Mouse (Mus musculus): ENCODE data around the gene Tcap. TPM values are rescaled to one million over a fixed set of nuclear protein-coding genes. Genes with fewer than 3 reads are reported as not detected.

Tcap gene
- polyA plus RNA-seq, 3 experiments from 2014 or later, result not detected

DNA sequence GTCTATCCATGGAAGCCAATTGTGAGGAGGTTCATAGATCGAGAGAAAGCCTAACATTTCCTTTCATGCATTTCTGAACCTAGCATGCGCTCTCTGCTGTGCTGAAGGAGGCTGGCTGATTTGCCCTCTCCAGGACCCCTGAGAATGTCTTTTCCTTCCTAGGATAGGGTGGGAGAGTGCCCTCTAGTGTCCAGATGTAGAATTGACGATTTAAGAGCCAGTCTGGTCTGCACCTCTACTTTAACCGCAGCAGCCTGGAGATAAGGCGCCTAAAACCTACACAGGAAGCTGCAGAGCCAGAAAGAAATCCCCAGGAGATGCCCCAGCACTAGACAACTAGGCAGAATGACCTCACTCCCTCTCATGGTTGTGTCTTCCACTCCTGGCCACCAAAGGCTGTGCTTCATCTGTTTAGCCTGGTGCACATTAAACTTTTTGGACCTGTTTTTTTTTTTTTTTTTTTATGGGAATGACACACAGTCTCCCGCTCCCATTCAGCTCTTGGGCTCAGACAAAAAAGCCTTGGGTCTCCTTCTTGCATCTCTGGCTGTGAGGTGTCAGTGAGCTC, 27.8 kb upstream of the Tcap start:
- ATAC-seq, result peak; percentile 48

DNA sequence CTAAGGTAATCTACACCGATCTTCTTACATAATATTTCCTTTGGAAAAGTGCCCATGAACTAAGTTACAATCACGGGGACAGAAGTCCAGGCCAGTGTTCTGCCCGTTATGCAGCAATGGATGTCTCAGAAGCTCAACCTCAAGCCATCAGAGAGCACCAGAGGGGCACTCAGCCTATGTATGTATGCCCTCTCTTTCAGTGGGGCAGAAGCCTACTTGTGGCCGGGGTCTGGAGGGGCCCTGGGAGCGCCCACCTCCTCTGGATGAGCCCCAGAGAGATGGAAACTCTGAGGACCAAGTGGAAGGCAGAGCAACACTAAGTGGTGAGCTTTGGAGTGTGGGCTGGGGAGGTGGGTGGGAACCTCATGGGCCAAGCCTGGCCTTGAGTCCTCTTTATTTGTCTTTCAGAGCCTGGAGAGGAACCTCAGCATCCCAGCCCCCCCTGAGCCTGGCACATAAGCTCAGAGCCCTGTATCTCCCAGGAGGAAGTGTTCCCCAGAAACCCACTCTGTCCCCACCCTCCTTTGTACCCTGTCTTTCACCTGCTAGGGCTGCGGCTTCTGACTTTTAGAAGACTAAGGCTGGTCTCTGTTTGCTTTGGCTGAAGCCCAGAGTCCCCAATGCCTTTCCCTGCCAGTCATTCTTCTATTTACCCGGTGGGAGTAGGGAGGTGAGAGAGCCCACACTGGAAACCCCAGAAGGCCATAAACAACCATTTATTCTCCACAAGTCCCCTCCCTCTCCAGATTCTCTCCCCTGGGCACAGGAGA, 26.8 kb upstream of the Tcap start:
- no peak for ATAC-seq

DNA sequence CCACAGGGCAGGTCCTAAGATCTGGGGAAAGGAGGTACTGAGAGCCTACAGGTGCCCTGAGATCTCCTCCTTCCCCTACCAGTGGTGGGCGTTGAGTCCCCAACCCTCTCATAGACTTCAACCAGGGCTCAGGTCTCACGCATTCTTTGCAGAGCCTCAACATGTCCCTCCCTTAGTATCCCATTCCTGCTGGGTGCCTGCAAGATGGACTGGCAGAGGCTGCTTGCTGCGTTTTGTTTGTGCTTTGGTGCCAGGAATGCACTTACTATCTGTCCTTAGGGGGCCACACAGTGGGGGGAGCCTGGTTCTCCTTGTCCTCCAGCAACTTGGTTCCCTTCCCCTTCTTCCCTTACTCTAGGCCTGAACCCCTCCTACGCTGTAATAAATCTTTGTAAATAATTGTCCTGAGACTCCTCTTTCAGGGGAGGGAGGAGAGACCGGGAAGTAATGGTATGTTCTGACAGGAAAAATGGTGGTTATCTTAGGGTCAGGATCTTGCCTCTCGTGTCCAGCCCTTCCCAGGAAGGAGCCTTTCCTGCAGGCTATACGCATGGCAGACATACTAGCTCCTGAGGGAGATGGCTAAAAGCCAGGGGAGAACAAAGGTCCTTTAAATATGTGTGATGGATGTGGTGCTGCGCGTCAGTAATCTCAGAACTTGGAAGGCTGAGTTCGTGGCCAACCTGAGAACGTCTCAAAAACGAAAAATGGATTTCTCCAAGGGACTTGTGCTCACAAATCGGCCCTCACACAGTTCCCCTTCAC, 26.0 kb upstream of the Tcap start:
- ATAC-seq, result peak; percentile 37

DNA sequence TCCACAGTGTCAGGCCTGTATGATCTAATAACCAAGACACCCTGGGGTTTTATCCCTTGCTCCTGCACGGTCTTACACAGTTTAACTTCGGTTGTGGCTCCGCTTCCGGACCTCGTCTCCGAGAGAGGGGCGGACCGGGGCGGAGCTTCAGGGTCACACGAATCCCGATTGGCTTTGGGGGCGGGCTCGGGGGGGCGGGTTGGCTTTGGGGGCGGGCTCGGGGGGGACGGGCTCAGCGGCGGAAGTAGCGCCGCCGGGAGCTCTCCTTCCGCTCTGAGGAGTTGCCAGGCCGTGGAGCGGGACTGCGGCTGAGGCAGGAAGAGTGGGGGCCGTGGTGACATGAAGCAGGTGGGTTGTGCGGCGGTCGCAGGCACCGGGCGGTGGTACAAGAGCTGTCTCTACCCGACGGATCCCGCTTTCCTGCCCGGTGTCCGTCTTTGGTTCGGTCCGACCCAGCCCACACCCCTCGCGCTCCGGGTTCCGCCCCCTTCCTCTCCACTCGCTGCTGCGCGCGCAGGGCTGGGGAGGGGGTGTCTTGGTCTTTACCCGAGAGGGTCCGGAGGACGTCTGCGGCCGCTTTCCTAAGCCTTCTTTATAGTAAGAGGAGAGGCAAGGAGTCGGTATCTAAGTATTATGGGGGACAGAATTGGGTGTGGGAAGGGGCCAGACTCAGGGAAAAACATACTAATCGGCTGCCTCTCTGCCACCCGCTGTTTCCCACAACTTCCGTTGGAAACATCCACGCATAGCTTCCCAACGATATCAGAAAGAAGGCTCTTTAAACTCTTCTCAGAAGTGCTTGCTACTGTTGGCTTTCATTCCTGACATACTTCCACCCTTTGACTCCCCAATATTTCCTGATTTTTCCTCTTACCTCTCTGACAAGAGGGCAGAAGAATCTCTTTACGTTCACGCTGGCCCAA, 25.2 kb upstream of the Tcap start, which contains the start of gene Stard3:
Gene Stard3, plus strand, starts transcription at position 208 of the 923 bp plus-strand sequence.
- peak; percentile 85 for ATAC-seq

DNA sequence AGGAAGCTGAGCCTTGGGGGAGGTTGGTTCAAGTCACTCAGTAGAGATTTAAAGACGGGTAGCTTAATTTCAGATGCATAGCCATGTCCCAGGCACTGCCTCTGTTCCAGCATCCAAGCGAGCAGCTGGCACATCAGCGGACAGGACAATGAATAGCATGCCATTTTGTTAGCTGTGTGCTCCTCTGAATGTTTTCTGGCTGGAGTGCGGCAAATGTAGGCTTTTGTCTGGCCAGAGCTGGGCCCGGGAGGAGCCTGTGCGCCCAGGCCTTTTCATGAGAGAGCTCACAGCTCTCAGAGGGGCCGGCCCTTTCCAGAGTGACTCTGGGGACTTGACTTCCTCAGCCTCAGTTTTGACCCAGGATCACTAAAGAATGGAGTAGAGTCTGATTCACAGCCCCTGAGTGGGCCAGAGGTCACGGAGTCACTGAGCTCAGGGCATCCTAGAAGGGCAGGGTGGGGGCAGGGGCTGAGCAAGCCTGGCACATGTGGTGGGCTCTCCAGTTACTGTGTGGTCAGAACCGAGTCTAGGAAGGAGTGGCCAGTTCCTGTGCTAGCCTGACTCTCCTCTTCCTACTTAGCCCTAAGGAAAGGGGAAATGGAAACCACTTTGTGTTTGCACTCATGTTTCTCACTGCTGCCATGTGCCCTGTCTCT, 22.6 kb upstream of the Tcap start:
- no peak for ATAC-seq

DNA sequence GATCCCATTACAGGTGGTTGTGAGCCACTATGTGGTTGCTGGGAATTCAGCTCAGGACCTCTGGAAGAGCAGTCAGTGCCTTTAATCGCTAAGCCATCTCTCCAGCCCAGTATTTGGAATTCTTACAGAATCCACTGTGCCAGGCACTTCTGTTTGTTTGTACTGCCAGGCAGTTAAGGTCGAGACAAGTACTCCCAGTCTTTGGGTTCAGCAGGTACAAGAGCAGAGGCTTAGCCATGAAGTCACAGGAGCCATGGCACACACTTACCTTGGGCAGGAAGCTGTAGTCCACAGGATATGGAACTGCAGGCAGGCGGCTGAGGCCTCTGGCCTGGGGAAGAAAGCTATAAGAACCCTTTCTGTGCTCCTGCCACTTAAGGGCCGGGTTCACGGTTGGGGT, 19.8 kb upstream of the Tcap start:
- no peak for ATAC-seq

DNA sequence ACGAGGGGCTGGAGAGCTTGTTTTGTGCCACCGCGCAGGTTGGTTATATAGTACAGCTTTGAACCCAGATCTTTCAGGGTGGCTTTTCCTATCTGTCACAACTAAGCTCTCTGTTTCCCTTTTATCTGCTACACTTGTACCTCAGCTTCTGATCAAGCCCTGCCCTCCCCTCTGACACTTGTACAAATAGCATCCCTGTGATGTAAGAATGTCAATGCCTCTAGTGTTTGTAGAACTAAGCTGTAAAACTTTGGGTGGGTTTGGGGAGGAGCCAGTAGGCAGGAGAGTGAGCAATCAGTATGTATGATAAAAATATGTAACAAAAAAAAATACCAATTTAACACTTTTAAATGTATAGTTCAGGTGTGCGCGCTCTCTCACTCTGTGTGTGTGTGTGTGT, 19.2 kb upstream of the Tcap start:
- no peak for ATAC-seq

DNA sequence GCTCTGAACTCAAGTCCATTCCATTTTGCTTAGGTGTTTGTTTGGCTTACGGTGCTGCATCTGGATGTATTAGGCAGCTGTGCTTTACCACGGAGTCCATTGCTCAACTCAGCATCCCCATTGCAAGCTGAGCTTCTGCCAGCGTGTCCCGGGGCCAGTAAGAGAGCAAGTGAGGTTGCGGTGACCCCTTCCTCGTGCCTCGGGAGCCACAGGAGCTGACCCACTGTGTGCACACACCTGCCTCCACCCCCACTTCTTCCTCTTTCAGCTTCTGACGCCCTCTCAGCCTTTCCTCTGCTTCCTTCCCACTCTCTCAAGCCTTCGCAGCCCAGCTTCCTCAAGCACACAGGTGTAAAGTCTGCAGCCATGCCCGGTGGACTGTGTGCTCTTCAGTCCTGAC, 17.3 kb upstream of the Tcap start:
- no peak for ATAC-seq

DNA sequence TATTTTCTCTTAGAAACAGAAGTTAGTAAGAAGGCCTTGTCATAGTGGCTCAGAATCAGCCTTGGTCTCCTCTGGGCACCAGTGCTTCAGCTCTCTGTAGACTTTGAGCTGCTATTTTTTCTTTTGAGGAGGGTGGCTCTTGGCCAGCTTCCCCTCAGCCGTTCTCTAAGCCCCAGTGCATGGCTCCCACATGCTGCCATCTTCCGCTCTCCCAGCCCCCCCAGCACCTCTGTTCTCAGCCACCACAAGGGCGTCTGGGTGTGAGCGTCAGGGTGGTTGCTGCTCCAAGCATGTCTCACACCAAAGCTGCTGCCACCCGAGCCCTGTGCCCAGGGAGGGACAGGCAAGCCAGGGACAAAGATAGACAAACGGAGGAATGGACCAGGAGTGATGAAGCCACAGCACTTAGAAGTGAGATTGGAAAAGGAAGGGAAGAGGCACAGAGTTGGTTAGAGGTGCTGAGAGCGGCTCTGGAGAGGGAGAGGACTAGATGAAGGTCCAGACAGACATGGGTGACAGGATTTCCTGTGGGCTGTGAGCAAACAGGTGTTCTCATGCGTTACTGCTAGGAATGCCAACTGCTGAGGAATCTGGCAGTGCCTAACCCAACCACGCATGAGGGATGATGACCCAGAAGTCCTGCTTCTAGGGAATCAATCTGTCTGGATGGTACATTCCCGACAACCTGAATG, 16.3 kb upstream of the Tcap start:
- ATAC-seq, result no peak

DNA sequence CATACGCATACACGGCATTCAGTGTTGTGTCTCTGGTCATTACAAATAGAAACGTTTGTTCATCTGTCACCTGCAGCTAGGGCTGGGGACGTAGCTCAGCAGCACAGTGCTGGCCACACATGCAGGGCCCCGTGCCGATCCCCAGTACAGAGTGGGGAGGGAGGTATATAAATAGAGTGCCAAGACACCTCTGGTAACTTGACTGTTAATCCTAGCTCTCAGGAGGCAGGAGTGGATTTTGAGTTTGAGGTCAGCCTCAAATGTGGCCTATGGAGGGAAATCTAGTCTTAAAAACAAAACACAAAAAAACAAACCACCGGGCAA, 15.8 kb upstream of the Tcap start:
- ATAC-seq, result no peak

DNA sequence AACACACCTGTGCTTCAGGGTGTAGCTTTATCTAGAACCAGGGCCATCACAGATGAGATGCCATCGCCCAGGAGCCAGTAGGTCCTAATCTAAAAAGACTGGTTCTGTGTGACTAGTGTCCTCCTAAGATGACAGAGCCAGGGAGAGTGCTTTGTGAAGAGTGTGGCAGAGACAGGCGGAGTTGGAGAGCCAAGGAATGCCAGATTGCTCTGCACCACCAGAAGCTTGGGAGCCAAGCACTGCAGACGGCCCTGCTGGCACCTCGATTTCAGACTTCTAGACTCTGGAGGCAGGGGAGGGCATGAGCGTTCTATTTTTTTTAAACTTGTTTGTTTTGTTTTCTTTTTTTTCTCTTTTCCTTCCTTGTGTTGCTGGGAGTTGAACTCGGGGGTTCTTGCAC, 14.3 kb upstream of the Tcap start:
- no peak for ATAC-seq

DNA sequence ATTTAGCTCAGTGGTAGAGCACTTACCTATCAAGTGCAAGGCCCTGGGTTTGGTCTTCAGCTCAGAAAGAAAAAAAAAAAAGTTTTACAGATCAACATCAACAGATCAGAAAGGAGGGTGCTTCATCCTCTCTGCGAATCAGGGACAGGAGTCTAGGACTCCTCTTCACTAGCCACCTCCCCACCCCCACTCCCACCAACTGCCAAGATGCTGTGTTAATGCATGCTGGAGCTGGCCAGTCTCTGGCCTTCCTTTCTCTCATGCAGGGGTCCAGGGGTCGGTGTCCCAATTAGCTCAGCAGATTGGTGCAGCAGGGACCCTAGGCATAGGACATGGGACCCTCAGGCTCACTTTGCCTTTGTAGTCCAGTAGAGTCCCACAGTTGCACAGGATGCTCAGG, 13.0 kb upstream of the Tcap start:
- no peak for ATAC-seq

DNA sequence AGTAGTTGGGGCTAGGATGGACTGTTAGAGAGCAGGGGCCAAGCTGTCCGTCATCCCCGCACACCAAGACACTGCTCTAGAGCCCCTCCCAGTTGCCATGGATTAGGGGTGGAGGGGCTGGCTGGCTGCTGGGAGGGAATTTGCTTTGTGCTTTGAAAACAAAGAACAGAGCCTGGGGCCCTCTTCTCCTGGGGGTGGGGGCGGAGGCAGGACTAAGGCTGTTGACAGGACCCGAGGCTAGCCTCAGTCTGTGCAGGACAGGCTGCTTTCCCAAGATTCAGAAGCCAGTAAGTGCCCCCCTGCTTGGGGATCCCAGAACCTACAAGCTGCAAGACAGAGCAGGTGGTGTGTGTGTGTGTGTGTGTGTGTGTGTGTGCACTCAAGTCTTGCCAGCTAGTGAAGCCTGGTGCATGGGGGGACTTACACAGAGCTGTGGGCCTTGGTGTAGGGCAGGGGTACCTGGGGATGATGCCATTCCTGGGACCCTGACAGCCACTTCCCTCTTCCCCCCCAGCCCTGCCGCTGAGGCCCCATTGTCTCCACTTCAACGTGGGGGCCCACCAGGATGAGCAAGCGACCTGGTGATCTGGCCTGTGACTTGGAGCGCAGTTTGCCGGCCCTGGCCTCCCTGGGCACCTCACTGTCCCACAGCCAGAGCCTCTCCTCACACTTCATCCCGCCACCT, 11.9 kb upstream of the Tcap start:
- ATAC-seq, result no peak

DNA sequence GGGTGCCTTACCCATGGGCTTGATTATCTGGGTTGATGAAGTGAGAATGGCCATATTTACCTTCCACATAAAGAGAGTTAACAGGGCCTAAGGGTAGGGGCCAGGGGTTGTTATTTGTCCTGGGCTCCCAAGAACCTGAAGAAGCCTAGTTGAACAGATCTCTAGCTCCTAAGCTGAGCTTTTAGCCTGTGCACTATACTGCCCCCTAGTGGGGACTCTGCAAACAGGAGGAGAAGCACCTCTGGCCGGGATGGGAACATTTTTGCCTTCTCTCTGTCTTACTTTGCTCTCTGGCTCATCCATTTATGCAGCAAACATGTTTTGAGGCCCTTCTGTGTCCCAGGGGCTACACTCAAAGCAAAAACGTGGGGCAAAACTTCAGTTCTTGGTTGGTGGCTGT, 11.2 kb upstream of the Tcap start:
- ATAC-seq, result no peak

DNA sequence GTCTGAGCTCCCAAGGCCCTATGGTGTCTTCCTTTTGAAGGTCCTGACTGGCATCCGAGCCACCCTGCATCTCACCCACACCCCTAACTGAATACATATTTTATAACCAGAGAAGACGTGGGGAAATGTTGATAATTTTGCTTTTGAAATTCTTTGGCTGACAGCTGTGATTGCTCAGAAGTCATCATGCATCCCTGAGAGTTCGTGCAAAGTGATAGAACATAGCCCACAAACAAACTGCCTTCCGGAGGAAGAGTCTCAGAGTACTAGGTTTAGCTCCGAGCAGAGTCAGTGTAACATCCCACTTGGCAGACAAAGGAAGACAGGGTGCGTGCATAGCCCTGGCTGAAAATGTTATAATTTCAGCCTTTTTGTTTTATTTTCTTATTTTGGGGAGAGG, 10.4 kb upstream of the Tcap start:
- ATAC-seq, result no peak

DNA sequence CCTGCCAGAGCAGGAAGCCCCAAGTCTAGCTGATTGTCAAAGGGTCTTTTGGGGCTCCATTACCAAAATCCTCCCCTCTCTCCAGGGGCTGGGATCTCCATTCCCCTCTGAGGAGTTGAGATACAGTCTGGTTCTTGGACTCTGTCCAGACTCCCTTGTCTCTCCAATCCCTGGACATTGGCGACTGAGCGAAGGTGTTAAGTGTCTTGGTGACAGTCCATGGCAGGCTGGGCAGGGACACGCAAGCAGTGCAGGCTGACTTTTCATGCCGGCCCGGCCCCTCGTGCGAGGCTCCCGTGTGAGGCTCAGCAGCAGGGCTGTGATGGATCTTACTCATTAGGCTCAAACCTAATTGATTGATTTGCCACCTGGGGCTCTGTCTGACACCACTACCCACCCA, 9.3 kb upstream of the Tcap start:
- ATAC-seq, result no peak

DNA sequence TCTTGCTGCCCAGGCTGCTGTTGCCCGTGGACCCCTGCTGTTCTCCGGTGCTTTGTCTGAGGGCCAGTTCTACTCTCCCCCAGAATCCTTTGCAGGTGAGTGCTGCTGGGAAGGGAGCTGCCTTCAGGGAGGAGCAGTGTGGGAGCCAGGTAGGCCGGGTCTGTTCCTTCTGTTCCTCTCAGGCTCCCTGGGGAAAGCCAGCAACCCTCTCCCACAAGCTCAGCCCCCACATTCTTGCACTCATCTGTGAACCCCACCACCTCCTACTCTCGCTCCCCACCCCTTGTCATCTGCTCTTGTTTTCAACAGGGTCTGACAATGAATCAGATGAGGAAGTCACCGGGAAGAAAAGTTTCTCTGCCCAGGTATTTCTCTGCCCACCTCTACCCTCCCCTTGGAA, 6.9 kb upstream of the Tcap start:
- no peak for ATAC-seq

DNA sequence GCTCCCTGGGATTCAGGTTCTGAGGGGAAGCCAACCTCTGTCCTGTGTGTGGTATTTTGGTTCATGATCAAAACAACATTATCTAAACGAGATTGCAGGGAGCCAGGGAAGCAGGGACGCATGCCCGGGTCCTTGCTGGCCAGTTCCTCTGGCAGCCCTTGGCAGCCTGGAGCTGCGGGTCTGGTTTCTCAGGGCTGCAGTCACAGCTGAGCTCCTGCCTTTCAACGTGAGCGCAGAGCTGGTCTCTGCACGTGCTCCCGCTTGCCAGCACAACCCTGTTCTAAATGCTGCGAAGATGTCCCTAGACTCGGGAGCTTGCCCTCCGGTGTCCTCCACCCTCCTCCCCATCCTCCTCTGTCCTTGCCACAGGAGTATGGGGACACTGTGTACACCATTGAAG, 5.8 kb upstream of the Tcap start:
- no peak for ATAC-seq

DNA sequence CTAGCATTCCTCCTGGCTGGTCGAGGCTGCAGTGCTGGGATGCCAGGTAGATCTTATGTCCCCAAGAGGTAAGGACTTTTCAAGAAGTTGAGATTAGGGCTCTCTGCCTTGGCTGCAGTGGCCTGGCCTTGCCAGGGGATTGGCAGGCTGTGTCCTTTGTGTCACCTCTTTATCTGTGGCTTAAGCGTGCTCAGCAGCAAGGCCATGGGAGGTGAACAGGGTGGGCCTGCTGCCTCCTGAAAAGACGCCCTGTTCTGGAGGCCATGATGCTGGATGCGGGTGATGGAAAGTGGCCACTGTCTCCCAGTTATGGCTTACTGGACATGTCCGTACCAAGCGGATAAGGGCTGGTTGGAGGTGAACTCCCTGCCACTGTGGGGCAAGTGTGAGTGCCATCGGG, 4.2 kb upstream of the Tcap start:
- no peak for ATAC-seq

DNA sequence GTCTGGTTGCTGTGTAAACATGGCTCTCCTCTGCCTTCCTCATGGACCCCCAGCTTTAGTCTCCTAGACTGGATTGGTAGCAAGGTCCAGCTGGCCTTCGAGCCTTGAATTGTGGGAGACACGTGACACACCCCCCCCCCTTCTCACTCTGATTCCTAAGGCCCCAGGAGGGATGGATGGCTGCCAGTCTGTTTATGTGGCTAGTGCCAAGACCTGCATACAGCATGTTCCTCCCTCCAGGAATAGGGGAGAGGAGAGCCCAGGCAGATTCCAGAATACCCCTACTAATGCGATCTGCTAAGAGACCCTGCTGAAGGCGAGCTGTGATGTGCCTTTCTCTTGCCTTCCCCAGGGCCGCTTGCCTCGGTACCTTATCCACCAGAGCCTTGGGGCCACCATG, 3.5 kb upstream of the Tcap start:
- ATAC-seq, result no peak

DNA sequence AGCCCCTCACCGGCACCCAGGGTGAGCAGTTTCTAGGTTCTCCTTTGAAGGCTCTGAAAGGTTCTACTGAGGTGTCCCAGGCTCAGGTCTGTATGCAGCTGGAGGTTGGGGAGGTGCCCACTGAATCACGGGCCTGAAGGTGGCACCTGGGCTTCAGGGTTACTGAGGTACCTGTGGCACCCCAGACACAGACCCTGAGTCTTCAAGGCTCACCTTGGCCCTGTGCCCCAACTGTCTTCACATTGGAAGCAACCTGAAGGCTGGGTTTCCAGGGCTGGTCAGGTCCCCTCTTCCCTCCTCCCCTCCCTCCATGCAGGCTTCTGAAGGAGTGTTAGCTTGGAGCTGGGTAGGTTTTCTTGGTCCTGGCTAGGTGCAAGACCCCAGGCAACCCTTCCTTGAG, 2.0 kb upstream of the Tcap start:
- ATAC-seq, result no peak
